Mouse (Mus musculus) megakaryocyte, adult 5-6 weeks (primary cell): ENCODE results near the gene Mst1. TPM values are rescaled to one million over a fixed set of nuclear protein-coding genes. Genes with fewer than 3 reads are reported as not detected.

Experiments
- ATAC-seq: 2 replicates; pipeline ENCODE4 v1.8.0; 2016; ENCODE audit warnings: mild to moderate bottlenecking, inconsistent platforms; ENCODE audit not compliant: poor library complexity, severe bottlenecking
- total RNA-seq, 2 experiments: library from RNA; stranded (forward) in 1 of 2; stranded (reverse) in 1 of 2; fragments of 153-499, 151-499 nt in 1 of 2; fragments of 221-1000, 200-1000 nt in 1 of 2; gene quantifications; 2 replicates each; pipeline versions ENCODE4 v1.2.3 to v1.2.4; 2015 to 2017

The Mst1 gene
- total RNA-seq, 2 experiments from 2014 or later = 0.69 TPM; not detected in 1

DNA sequence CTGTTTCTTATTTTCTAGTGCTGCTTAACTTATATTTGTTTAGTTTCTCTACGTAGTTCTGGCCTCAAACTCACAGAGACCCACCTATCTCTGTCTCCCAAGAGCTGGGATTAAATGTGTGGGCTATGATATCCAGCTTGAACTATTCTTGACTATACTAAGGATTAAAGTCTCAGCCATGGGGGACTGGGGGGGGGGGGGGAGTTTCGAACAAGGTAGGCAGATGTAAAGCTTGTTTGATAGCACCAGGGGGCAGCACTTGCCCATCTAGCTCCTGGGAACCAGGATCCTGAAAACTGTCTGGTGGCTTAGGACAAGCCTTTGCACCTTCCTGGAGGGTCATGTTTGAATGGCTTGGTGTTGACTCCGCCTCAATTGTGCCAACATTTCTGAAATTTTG is 15.3 kb downstream of the Mst1 start:
- ATAC-seq = peak; percentile 60

DNA sequence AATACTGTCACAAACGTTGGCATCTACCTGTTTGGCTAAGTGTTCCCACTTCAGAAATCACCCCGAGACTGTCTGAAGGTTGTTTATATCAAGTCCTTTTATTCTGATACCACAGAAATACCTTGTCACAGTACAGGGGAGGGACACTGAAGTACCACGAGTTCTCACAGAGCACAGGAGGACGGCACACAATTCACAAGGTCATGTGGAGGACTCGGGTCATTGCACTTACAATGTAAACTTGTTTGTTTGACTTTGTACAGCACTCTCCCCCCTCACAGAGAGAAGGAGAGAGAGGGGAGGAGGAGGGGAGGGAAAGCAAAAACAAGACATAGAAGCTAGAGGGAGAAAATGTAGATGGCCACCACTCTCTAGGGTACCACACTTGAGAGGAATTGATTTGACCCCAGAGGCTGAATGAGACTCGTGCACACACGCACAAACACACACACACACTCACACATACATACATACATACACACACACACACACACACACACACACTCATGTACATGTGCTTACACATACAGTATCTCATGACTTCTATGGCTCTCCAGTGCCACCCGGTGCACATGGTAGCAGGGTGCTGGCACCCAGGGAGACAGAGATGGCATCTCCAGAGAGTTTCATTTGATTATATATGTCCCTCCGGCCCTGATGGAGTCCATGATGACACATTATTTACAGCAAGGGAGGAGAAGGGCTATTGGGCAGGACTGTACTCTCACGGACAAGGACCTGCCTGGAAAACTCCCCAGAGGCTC is 15.9 kb downstream of the Mst1 start:
- ATAC-seq = no peak

GRCm38 (mm10) chr9:108099619-108100018 is 19.4 kb downstream of the Mst1 start:
- no peak for ATAC-seq

- peak; percentile 78 for ATAC-seq
These were observed 24.7 kb downstream of the Mst1 start for GRCm38 (mm10) chr9:108104766-108105548.

- ATAC-seq = no peak
These were observed 25.3 kb downstream of the Mst1 start for GRCm38 (mm10) chr9:108105549-108105863.

- ATAC-seq = no peak
These were observed 25.9 kb downstream of the Mst1 start for GRCm38 (mm10) chr9:108106090-108106489.

DNA sequence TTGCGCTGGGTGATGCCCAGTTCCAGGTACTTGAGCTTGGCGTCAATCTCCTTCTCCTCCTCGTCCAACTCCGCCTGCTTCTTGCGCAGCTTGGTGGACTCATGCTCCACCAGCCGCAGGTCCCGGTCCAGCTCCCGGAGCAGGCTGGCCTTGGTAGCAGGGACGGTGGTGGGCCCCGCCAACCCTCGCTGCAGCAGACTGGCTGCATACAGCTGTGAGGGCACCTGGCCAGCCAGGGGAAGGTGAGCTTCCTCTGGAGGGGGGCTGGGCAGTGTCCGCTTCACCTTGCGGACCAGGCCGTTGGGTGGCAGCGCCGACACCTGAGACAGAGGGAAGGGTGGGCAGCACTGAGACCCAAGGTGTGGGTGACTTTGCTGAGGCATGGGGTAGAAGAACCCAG is 27.6 kb downstream of the Mst1 start:
- ATAC-seq = no peak

GRCm38 (mm10) chr9:108110160-108110559 is 29.9 kb downstream of the Mst1 start:
- ATAC-seq = peak; percentile 17; the same call in 1 of the 2 replicates

GRCm38 (mm10) chr9:108111101-108111592 is 30.9 kb downstream of the Mst1 start:
- ATAC-seq = peak; percentile 39

- no peak for ATAC-seq
These were observed 31.4 kb downstream of the Mst1 start for GRCm38 (mm10) chr9:108111593-108112121.

DNA sequence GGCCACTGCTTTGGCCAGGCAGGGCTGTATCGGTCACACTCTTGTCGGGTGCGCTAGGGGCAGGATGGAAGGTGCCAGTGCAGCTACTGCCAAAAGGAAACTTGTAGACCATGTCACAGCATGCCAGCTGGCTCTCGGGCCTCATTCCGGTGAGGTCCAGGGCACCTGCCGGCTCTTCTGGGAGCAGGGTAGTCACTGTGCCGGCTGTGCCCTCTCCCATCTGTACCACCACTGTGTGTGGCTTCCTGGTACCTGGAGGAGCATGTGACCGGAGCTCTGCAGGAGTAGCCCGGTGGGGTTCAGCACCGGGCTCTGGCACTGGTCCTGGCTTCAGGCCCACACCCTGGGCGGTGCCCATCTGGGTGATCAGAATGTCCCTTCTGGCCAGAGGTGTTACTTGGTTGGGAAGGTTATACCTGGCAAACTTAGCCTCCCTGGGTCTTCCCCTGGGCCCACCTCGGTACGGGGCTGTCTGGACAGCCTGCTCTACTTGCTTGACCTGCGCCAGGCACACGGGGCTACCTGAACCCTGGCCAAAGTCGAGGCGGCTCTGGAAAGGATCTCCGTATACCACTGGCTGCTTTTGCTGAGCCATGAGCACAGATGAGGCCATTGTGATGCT is 32.6 kb downstream of the Mst1 start:
- ATAC-seq = no peak

DNA sequence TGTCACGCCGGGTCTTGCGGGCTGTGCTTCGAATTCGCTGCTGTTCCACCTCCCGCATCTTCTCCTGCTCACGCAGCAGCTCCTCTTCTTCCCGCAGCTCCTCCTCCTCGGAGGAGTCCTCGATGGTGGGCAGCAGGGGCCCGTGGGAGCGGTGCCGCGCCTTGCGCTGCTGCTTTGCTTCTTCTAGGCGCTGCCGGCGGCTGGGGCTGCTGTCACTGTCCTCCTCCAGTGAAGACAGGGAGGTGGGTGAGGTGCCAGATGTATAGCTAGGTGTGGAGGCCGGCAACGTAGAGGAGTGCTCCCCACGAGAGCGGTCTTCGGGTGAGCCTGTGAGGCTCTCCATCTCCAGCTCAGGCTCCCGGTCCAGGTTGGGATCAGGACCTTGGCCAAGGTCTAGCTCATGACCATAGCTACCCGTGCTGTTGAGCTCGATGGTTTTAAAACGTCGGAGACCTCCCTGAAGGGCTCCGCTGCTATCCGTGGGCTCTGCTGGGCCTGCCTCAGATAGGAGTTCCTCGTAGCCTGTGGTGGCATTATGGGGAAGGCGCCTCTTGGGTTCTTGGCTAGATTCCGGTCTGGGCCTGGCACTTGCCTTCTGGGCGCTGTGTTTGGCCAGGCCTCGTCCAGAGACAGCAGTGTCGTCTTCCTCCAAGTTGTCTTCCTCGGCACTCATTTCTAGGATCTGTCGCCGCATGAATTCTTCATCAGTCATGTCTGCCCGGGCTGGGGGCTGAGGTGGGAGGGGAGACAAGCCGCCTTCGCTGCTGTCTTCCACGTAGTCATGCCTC is 35.2 kb downstream of the Mst1 start:
- no peak for ATAC-seq

DNA sequence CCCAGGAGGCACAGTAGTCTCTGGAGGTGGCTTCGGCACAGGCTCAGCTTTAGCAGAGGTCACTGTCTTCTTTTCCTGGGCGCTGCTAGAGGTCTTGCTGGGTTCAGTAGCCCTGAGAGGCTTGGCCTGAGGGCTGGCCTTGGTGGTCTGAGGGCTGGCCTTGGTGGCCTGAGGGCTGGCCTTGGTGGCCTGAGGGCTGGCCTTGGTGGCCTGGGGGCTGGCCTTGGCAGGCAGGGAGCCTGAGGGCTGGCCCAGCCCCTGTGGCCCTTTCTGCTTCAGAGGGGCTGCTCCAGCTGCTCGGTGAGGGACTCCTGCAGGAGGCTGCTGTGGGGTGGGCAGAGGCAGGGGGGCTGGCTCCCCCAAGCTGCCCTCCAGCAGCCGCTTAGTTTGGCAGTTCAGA is 36.9 kb downstream of the Mst1 start:
- no peak for ATAC-seq

DNA sequence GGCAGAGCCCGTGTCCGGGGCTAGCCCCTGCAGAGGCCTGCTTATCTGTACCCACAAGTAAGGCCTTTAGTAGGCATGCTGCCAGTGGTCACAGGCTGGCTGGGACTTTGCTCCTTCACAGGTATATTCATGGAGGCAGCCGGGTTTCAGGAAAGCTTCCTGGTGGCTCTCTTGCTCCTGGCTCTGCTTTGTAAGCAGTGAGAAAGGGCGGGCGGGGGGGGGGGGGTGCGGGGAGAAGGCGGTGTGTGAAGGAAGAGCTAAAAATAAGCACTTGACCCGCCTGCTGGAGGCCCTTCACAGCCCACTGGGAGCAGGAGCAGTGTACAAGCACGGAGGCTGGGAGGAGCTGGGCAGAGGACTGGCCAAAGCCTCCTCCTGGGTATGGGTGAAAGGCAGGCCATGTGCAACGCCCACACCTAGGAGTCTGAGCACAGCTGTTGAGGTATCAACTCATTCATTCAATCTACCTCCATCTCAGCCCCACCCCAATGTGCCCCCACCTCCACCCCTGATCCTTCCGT is 39.7 kb downstream of the Mst1 start:
- ATAC-seq = no peak

DNA sequence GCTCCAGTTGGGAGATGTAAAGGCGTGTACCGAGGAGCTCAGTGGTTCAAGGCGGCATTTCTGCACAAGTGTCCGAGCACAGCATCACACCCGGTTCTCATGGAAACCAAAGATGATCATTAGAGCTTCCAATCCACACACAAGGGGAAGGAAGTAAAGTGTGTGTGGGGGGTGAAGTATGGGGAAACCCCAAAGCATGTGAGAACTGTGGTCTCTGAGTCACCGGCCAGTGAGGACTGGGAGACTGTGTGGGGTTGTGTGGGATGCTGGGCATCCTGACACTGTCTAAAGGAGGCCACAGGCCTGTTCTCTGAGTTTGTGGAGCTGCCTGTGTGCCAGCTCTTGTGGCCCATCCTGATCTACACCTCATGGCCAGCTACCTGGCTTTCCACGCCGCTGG is 40.4 kb downstream of the Mst1 start:
- ATAC-seq = peak; percentile 93

DNA sequence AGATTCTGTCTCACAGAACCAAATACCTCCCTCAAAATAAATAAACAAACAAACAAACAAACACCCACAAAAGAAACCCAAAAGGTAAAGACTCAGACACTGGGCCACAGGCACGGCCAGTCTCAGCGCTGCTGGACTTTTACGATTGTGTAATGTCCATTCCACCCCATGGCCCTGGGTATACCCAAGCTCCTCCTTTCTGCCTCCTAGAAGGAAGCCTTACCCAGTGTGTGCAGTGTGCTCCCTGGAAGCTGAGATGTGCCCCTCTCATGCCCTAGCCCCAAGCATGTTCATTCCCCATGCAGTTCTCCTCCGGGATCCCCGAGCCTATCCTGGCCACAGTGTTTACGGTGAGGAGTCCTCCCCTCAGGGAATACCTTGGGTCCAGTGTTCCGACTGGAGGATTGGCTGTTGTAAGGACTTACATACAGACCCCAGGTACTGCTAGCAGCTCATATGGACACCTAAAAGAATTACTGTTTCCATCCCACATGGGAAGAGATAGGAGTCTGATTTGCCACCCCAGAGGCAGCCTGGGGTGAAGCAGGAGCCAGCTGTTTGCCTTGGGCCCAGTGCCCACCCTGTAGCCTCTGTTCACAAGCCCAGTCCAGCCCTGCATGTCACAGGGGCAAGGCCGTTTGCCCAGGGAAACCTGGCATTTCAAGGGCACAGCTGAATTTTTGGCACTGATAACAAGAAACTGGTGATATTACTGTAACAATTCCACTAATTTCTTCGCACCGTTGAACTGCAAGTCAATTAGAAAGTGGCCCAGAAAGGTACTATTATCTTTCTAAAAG is 41.1 kb downstream of the Mst1 start:
- ATAC-seq = no peak

DNA sequence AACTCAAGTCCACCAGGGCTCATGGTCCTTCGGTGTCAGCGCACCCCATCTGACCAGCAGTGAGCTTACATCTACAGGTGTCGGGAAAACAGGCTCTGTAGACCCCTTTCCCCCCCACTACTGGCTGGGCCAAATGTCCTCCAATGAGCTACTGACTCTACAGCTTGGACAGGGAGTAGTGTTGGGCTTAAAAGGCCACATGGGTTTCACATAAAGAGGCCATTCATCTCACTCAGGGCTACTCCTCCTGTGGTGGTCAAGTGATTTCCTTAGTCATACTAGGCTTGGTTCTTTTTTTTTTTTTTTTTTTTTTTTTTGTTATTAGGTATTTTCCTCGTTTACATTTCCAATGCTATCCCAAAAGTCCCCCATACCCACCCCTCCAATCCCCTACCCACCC is 43.7 kb downstream of the Mst1 start:
- ATAC-seq = no peak

GRCm38 (mm10) chr9:108125731-108126130 is 45.5 kb downstream of the Mst1 start:
- no peak for ATAC-seq

- no peak for ATAC-seq
These were observed 46.4 kb downstream of the Mst1 start for GRCm38 (mm10) chr9:108126436-108127180.
